Mouse (Mus musculus): ENCODE measurements around the gene Pdzd8. TPM values are rescaled to one million over a fixed set of nuclear protein-coding genes. Genes with fewer than 3 reads are reported as not detected.

Pdzd8 gene
- 10.5 and 11.1 TPM in 2 replicates for polyA plus RNA-seq (2015; fragmentation: Nextera tagmentation; extraction: Ambion mirVana)

DNA sequence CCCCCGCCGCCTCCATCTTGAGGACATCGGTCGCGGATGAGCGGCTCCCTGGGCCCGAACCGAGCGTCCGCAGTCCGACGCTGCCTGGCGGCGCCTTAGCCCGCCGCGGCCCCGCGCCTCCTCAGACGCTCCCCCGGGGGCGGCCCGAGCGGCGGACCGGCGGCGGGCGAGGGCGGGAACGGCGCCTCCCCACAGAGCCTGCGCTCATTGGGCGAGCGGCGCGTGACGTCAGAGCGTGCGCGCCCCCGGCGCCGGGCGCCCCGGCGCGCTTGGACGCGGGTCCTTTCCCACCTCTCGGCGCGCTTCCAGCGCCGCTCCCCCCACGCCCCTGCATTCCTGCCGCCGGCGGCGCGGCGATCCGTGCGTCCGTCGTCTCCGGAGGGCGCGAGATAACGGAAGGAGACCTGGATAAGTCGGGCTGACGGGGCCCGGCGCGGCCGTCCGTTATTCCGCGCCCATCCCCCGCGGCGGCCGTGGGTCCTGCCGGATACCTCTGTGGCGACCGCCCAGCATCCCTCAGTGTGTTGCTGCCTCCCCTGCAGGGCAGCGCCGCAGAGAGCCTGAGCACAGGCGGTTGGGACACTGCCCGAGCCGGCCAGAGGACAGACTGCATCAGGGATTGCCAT is at the start of gene Pdzd8:
TSS of gene Pdzd8 (minus strand) at position 123 of the 626 bp plus-strand sequence.
- Histone ChIP-seq H3K27me3 (no peaks in the 10 kb centered on the region), H3K36me3 (no peaks in the 10 kb centered on the region), H3K9ac (peak within 1 kb of the TSS; percentile 87), H3K27ac (replicated peaks) (peak within 1 kb of the TSS; percentile 94), H3K4me2 (peak within 1 kb of the TSS; percentile 94), H3K9me3 (no peaks in the 10 kb centered on the region), H3K4me3 (peak within 1 kb of the TSS; percentile 91), H3K4me1 (replicated peaks) (peaks cover 41% of the 10 kb centered on the region)
- ATAC-seq (ENCODE audit: low FRiP score, low read depth), result peak; percentile 93
- 0% methylated on average over 74 of the region's 91 CpGs for WGBS

DNA sequence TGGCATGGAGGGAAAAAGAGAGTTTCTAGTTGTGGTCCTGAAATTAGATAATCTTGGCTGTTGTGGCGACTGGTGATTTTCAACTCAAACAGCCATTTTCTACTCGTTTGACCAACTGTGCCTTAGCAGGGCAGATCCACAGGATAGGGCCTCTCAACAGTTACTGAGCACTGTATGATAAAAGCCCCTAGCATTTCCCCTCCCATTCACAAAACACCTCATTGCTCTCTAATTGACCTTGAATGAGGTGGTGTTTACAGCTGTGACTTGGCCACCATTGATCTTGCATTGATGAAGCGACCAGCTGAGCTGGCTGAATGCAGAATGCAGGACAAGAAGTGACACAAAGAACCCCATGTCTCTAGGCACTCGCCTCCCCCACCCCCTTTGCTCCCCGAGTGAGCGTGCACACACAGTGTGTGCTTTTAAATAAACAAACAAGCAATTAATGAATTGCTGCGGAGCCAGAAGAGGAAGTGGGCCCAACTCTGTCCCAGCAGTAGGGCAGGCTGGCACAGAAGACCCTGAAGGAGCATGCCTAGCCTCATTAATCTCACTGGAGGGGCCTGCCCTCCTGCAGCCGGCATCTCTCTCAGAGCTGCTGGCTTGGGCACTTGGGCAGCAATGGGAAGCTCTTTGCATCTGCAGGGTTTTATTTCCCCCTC is 48.3 kb upstream of the Pdzd8 start:
- Histone ChIP-seq H3K9me3 (no peaks in the 10 kb centered on the region), H3K27me3 (peaks cover 21% of the 10 kb centered on the region), H3K4me3 (no peak overlapping the region), H3K9ac (no peak overlapping the region), H3K36me3 (no peaks in the 10 kb centered on the region), H3K27ac (replicated peaks) (no peak overlapping the region), H3K4me2 (no peak overlapping the region), H3K4me1 (replicated peaks) (peaks cover 14% of the 10 kb centered on the region)
- ATAC-seq (ENCODE audit: low FRiP score, low read depth), result peak; percentile 86
- 16% methylated on average over 8 of the region's 8 CpGs for WGBS

DNA sequence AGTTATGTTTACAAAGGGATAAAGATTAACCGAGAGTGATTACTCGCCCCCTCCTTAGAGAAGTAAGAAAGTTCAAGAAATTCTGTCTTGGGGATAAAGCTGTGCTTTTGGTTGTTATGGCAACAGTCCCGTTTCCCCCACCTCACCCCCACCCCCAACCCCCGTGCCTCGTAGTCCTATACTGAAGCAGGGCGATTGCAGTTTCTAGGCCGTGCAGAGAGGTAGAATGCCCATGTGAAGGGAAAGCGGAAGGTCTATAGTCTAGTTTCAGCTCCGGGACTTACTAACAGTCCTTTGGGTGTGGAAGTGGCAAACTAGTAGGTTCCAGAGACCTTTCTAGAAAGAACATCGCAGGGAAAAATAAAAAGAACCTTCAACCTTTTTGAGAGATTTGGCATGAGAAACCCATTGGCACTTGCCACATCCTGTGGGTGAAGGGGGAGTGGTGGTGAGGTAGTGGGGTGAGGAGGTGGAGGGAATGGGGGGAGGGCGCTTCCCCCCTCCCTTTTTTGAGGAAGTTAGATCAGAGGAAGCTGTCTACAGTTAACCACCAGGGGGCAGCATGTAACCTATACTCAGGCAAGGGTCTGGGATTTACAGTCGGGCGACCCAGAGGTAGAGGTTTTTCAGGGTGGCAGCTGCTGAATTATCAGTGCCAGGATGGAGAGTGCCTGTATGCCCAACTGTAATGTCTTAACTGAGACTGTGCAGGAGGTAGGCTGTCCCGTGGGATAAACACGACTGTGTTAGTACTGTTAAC is 43.4 kb upstream of the Pdzd8 start:
- 10% methylated on average over 15 of the region's 15 CpGs for WGBS
- H3K36me3 ChIP-seq, result no peaks in the 10 kb centered on the region
- H3K4me3 ChIP-seq, result no peak overlapping the region
- H3K4me1 ChIP-seq (replicated peaks), result peaks cover 15% of the 10 kb centered on the region
- ATAC-seq (ENCODE audit: low FRiP score, low read depth), result peak; percentile 42; the same call in 1 of the 2 replicates
- H3K27me3 ChIP-seq, result peaks cover 9% of the 10 kb centered on the region; the same call in 1 of the 2 replicates
- no peak overlapping the region for H3K27ac ChIP-seq (replicated peaks)
- H3K9me3 ChIP-seq, result no peaks in the 10 kb centered on the region
- no peak overlapping the region for H3K9ac ChIP-seq
- peak overlapping the region; percentile 37 for H3K4me2 ChIP-seq

DNA sequence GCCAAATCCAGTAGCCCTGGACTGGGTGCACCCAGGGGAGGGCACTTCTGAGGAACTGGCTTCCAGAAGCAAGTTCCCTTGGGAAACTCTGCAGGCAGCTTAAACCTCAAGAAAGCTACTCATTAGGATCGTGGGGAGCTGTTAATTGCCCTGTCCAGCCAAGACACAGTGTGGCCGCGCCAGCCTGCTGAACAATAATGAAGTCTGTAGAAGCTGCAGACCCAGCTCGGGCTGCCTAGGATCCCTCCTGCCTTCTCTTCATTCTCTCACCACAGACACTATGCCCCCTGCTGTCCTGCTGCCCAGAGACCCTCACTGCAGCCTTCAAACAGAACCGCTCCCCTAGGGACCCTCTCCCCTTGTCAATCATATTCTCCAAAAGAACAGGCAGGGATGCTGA is 42.8 kb upstream of the Pdzd8 start:
- WGBS, result 5% methylated on average over 5 of the region's 5 CpGs
- no peak overlapping the region for H3K9ac ChIP-seq
- ATAC-seq (ENCODE audit: low FRiP score, low read depth), result no peak
- H3K27ac ChIP-seq (replicated peaks), result no peak overlapping the region
- H3K4me2 ChIP-seq, result peak overlapping the region; percentile 37
- H3K9me3 ChIP-seq, result no peaks in the 10 kb centered on the region
- peaks cover 9% of the 10 kb centered on the region; the same call in 1 of the 2 replicates for H3K27me3 ChIP-seq
- no peak overlapping the region for H3K4me3 ChIP-seq
- peaks cover 12% of the 10 kb centered on the region for H3K4me1 ChIP-seq (replicated peaks)
- H3K36me3 ChIP-seq, result no peaks in the 10 kb centered on the region

DNA sequence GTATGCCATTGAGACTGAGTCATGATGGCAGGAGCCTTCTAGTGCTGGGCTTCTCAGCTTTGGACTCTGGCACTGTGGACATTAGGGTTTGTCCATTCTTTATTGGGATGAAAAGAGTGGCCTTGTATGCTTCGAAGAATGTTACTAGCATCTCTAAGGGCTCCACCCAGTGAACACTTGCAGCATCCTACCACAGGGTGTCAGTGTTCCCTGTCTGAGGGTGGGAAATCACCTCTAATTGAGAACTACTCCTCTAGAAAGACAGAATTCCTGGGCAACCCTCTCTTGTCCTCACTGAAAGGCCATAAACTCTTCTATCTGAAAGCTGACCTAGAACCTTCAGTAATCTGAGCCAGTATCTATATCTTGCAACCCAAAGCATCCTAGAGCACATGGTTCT is 41.6 kb upstream of the Pdzd8 start:
- H3K4me3 ChIP-seq, result no peak overlapping the region
- no peaks in the 10 kb centered on the region for H3K36me3 ChIP-seq
- peaks cover 12% of the 10 kb centered on the region for H3K4me1 ChIP-seq (replicated peaks)
- H3K9ac ChIP-seq, result no peak overlapping the region
- WGBS, result 65% methylated on average over 1 of the region's 1 CpGs
- no peak overlapping the region for H3K4me2 ChIP-seq
- H3K9me3 ChIP-seq, result no peaks in the 10 kb centered on the region
- H3K27ac ChIP-seq (replicated peaks), result no peak overlapping the region
- peaks cover 9% of the 10 kb centered on the region; the same call in 1 of the 2 replicates for H3K27me3 ChIP-seq
- no peak for ATAC-seq (ENCODE audit: low FRiP score, low read depth)

DNA sequence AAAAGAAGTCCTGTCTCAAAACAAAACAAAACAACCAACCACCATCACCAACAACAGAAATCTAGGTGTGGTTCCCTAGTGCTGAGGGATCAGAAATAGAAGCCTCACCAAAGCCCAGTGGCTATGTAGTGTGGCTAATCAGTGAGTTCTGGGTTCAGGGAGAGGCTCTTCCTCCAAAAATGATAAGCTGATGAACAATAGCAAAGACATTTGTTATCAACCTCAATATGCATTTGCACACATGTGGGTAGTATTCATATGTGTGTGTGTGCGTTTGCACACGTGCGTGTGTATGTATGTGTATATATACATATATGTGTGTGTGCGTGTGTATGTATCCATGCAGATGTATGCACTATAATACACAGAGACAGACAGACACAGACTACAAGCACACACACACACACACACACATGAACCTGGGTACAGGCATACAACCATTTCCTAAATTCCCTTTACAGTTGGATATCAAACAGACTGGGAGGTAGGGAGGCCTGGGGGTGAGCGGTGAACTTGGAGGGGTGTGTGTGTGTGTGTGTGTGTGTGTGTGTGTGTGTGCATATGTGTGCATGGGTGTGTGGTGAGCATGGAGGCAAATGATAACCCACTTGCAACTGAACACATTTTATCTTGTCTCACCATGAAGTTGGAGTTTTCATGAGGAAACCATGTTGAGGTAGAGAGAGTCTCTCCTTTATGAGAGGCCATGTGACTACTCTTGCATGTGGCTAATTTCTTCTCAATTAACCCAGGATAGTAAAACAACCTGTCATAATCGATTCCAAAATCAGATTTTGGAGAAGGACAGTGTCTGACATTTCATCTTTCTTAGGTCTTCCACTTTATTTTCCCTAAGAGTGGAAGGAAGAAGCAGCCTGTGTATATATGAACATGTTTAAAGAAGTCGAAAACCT is 39.3 kb upstream of the Pdzd8 start:
- no peak overlapping the region for H3K27ac ChIP-seq (replicated peaks)
- no peak for ATAC-seq (ENCODE audit: low FRiP score, low read depth)
- peaks cover 12% of the 10 kb centered on the region for H3K4me1 ChIP-seq (replicated peaks)
- no peak overlapping the region for H3K4me2 ChIP-seq
- H3K9ac ChIP-seq, result no peak overlapping the region
- H3K36me3 ChIP-seq, result no peaks in the 10 kb centered on the region
- WGBS, result 95% methylated on average over 7 of the region's 7 CpGs
- H3K27me3 ChIP-seq, result 0 out of 2 replicates have a peak, but pooled peaks cover 6% of the 10 kb centered on the region
- H3K9me3 ChIP-seq, result no peaks in the 10 kb centered on the region
- no peak overlapping the region for H3K4me3 ChIP-seq

DNA sequence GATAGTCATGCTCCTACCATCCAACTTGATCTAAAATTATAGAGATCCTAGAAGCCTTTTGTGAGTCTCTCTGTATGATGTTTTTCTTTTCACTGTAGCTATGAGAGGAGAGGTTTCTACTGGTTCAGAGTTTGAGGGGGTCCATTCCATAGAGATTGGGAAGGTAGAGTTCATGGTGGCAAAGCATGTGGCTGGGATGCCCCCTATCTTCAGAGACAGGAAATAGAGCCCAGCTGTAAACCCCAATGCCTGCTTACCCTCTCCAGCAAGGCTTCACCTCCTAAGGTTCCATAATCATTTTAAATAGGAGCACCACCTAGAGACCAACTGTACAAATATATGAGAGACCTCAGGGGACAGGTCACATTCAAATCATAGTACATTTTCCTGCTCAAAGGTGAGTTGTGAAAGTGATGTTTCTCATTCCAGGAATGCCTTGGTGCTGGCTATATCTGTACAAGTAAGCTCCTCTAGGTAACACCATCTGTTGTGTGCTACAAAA is 36.9 kb upstream of the Pdzd8 start:
- Histone ChIP-seq H3K4me3 (no peak overlapping the region), H3K4me1 (replicated peaks) (no peaks in the 10 kb centered on the region), H3K9me3 (no peaks in the 10 kb centered on the region), H3K4me2 (no peak overlapping the region), H3K9ac (no peak overlapping the region), H3K27me3 (no peaks in the 10 kb centered on the region), H3K36me3 (no peaks in the 10 kb centered on the region), H3K27ac (replicated peaks) (no peak overlapping the region)
- ATAC-seq (ENCODE audit: low FRiP score, low read depth), result no peak

DNA sequence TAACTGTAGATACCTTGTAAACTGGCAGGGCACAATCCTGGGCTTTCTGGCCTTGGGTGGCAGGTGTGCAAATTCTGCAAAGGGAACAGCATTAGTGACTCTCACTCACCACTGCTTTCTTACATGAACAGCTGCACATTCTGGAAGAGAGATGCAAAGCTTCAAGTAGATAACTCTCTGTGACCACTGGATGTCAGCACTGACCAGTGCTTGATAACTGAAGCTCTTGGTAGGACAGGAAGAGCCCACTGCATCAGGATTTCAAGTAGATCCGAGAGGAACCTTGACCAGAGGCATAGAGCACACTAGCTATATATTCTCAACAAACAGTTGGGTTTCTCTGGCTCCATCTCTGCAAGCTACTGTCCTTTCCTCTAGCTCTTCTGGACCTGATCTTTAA is 34.4 kb upstream of the Pdzd8 start:
- no peak overlapping the region for H3K27ac ChIP-seq (replicated peaks)
- no peak overlapping the region for H3K4me3 ChIP-seq
- no peak for ATAC-seq (ENCODE audit: low FRiP score, low read depth)
- H3K36me3 ChIP-seq, result no peaks in the 10 kb centered on the region
- H3K9ac ChIP-seq, result no peak overlapping the region
- no peaks in the 10 kb centered on the region for H3K9me3 ChIP-seq
- H3K4me1 ChIP-seq (replicated peaks), result no peaks in the 10 kb centered on the region
- no peaks in the 10 kb centered on the region for H3K27me3 ChIP-seq
- H3K4me2 ChIP-seq, result no peak overlapping the region
- 36% methylated on average over 1 of the region's 1 CpGs for WGBS

DNA sequence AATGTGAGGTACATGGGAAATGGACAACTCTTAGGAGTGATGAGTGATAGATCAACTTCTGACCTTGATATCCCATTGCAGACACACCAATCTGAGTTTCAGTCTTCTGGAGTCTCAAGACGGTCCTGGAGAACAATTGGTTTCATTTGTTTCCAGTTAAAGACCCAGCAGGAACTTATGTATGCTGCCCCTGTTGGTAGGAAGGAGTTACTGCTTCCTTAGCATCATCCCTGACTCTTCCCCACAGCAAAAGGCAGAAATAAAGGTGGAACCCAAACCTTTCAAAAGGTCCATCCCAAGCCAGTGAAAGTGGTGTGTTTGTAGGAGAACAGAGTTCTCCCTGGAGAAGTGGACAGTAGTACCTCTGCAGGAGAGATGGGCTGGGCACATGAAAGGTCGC is 30.9 kb upstream of the Pdzd8 start:
- ATAC-seq (ENCODE audit: low FRiP score, low read depth), result no peak
- Histone ChIP-seq H3K36me3 (no peaks in the 10 kb centered on the region), H3K4me2 (no peak overlapping the region), H3K4me3 (no peak overlapping the region), H3K4me1 (replicated peaks) (no peaks in the 10 kb centered on the region), H3K9me3 (no peaks in the 10 kb centered on the region), H3K27me3 (no peaks in the 10 kb centered on the region), H3K9ac (no peak overlapping the region), H3K27ac (replicated peaks) (no peak overlapping the region)
- WGBS, result 83% methylated on average over 2 of the region's 2 CpGs

DNA sequence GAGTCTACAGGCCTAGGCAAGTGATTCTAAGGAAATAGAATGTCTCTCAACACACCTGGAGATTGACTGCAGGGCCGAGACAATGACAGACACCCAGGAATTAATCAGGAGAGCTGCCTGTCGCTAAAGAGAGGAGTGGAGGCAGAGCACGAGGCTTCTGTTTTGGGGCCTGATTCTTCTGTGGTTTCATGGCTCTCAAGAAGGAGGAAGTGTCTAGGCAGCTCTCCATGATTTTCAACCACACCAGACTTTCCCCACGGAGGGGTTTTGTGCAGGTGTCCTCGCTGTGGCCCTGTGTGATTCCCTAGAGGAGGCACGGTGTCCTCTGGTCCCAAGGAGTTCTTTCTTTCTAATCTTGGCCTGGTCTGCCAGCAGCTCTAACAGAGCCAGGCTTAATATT is 29.4 kb upstream of the Pdzd8 start:
- Histone ChIP-seq H3K9ac (no peak overlapping the region), H3K36me3 (no peaks in the 10 kb centered on the region), H3K4me2 (no peak overlapping the region), H3K4me1 (replicated peaks) (no peaks in the 10 kb centered on the region), H3K27ac (replicated peaks) (no peak overlapping the region), H3K4me3 (no peak overlapping the region), H3K27me3 (no peaks in the 10 kb centered on the region), H3K9me3 (no peaks in the 10 kb centered on the region)
- WGBS, result 90% methylated on average over 6 of the region's 6 CpGs
- ATAC-seq (ENCODE audit: low FRiP score, low read depth), result no peak

DNA sequence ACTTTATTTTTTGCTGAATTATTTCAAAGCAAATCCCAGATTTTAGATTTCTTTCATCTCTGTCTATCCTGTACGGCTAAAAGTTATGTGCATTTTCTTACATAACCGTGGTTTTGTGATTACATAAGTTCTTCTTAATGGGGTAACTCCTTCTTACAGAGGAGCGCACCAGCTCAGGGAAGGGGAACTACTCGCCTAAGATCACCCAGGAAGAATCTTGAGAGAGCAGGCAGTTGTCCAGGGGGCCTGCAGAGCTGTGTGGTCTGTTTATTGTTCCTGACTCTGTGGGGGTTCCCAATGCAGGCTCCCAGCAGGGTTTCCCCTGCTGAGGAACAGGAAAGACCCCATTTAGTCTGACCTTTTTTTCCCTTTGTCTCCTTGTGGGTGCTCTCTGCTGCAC is 27.3 kb upstream of the Pdzd8 start:
- Histone ChIP-seq H3K4me1 (replicated peaks) (no peaks in the 10 kb centered on the region), H3K27me3 (no peaks in the 10 kb centered on the region), H3K9ac (no peak overlapping the region), H3K9me3 (no peaks in the 10 kb centered on the region), H3K4me3 (no peak overlapping the region), H3K4me2 (no peak overlapping the region), H3K27ac (replicated peaks) (no peak overlapping the region), H3K36me3 (no peaks in the 10 kb centered on the region)
- 75% methylated on average over 4 of the region's 4 CpGs for WGBS
- no peak for ATAC-seq (ENCODE audit: low FRiP score, low read depth)

Data from hindbrain, embryonic 15.5 days (tissue).